Mouse (Mus musculus) left cerebral cortex, postnatal 4 days (tissue): ENCODE results near the gene Taf9. TPM values are rescaled to one million over a fixed set of nuclear protein-coding genes. Genes with fewer than 3 reads are reported as not detected.

Experiments
- DNase-seq: peaks from one replicate; pipeline ENCODE4 v3.0.0-alpha.2; 2022
- intact Hi-C: fragments of 180-260 bp; cut with DNase I; formaldehyde crosslinking; loops from one replicate; pipeline ENCODE4 v1.15.1; 2025
- total RNA-seq, 2 experiments: library from RNA; stranded (reverse); gene quantifications; 2 replicates each; pipeline ENCODE4 v1.2.3; 2021

The Taf9 gene
- total RNA-seq: 10 to 100 TPM; 22.9 to 31.8 TPM

GRCm38 (mm10) chr13:100651439-100652186, at the start of gene Taf9:
Gene Taf9, plus strand, starts transcription at chr13:100651579.
- intact Hi-C loops: no loop called here
- no peak for DNase-seq

DNA sequence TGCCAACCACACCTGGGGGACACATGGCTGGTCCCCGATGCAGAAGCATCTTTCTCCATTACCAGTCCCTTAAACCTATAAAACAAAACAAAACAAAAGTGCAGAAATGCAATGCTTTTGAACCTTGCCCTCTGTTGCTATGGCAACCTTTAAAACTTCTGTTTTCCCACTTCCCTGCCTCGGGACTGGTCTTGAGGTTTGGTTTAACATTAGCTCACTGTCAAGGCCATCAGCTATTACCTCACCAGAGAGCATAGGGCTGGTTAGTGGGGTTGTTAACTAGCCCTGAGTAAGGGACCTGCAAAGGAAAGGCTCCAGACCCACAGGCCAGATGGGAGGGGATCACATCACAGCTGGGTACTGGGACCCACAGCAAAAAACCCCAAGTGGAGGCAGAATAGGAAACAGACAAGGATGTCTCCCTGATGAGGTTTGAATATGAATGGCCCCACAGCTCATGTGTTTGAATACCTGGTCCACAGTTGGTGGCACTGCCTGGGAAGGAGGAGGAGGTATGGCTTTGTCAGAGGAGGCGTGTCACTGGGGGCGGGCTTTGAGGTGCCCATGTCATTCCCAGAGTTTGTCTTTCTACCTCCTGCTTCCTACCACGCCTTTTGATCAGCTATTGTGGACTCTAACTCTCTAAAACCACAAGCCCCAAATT, 49.0 kb upstream of the Taf9 start:
- no peak for DNase-seq
- intact Hi-C loops: no loop called here

DNA sequence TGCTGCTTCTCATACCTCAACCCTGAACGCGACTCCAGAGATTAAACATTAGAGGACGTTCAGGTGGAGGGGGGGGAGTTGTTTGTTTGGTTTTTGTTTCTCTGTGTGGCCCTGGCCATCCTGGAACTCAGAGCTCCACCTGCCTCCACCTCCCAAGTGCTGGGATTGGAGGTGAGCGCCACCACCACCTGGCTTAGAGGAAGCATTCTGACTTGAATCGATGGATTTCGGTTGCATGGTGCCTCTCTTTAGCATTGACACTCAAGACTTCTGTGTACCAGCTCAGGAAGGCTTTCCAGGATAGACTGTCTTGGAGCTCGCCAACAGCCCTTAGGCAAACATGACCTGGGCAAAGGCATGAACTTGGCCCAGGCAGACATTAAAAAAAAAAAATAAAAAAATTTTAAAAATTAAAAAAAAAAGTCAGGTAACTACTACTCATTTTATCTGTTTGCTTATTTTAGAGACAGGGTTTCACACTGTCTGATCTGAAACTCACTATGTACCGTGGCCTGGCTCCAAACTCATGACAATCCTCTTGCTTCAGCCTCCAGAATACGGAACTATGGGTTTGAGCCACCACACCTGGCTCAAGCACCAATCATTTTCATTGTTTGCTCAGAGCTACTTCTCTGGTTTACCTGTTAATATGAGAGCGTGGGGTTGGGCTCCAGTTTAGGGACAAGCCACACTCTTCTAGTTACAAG, 48.2 kb upstream of the Taf9 start:
- DNase-seq: no peak
- intact Hi-C loops: no loop called here

GRCm38 (mm10) chr13:100603738-100604095, 47.7 kb upstream of the Taf9 start:
- no peak for DNase-seq
- intact Hi-C loops: no loop called here

DNA sequence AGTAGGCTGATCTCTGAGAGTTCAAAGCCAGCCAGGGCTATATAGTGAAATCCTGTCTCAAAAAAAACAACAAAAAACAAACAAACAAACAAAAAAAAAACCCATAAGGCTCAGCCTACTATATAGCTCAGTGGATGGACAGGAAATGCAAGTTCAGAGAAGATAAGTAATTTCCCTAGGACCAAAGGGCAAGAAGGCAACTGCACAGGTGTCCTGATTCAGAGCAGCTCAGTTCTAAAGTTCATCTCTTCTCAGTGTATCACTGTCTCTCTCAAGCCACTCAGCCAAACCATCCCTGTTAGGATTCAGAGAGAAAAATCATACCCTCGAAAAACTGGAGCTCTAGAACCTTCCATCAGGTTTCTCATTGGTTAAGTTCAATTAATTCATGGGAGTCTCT, 45.5 kb upstream of the Taf9 start:
- intact Hi-C loops: no loop called here
- DNase-seq: no peak

- intact Hi-C loops: no loop called here
- no peak for DNase-seq
Observed at GRCm38 (mm10) chr13:100607756-100608155, 43.6 kb upstream of the Taf9 start.

GRCm38 (mm10) chr13:100611266-100611665, 40.1 kb upstream of the Taf9 start:
- no peak for DNase-seq
- intact Hi-C loops: no loop called here

GRCm38 (mm10) chr13:100612251-100612650, 39.1 kb upstream of the Taf9 start:
- intact Hi-C loops: no loop called here

GRCm38 (mm10) chr13:100612903-100613302, 38.5 kb upstream of the Taf9 start:
- intact Hi-C loops: no loop called here
- DNase-seq: no peak

More at GRCm38 (mm10) chr13:100612251-100612650, 39.1 kb upstream of the Taf9 start:
- peak; percentile 24 for DNase-seq

- DNase-seq: peak; percentile 15
- intact Hi-C loops: no loop called here
Observed at GRCm38 (mm10) chr13:100616181-100617087, 34.9 kb upstream of the Taf9 start, which contains the start of gene Marveld2. Gene Marveld2, minus strand, starts transcription at chr13:100616971.

DNA sequence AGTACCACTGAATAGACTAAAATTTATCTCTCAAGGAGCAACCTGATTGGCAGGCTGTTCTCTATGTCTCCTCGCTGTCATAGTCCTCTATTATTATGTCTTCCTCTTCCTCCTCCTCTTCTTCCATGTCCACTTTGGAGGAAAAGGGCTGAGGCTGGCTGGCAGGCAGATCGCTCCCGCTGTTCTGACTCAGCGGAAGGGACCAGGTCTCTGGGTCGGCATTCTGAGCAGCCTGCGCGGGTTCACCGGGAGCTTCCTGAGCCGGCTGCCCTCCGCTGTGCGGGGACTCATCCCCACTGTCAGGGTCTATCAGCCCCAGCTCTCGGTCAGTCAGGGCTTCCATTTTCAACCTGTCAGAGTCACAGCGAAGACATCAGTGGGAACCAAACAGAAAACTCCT, 33.8 kb upstream of the Taf9 start:
- intact Hi-C loops: no loop called here

GRCm38 (mm10) chr13:100622241-100622640, 29.1 kb upstream of the Taf9 start:
- no peak for DNase-seq
- intact Hi-C loops: loop anchor here (10.0 kb wide), 1 partner anchor 203 kb away; no protein-coding TSS in a partner anchor

More for the DNA sequence above, 33.8 kb upstream of the Taf9 start:
- no peak for DNase-seq

GRCm38 (mm10) chr13:100634106-100634691, 17.2 kb upstream of the Taf9 start:
- intact Hi-C loops: loop anchor here (10.0 kb wide), 1 partner anchor 579 kb away; no protein-coding TSS in a partner anchor
- no peak for DNase-seq

DNA sequence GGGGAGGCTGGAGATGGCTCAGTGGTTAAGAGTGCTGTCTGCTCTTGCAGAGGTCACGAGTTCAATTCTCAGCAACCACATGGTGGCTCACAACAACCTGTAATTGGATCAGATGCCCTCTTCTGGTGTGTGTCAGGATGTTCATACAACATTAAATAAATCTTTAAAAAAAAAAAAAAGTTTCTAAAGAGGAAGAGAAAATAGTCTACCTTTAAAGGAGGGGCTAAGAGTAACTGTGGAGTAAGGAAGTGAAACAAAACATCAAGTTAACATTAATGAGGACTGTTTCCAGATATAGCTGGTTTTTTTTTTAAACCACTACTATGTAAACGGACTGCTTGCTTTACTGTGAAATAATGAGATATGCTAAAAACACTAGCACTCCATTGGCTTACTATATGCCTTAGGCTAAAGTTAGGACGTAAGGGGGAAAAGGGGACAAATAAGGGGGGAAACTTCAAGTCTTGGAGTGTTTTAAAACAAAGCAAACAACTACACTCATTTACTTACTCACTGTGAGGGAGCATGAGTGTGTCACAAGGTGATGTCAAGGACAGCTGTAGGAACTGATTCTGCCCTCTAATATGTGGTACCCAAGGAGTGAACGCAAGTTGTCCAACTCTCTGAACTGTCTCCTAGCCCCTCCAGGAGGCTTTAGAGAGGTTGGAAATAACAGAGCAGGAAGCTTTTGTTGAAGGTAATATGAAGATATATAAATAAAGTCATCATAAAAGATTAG, 8.7 kb upstream of the Taf9 start:
- no peak for DNase-seq
- intact Hi-C loops: no loop called here

- no peak for DNase-seq
- intact Hi-C loops: no loop called here
Observed at GRCm38 (mm10) chr13:100648223-100648622, 3.2 kb upstream of the Taf9 start.

DNA sequence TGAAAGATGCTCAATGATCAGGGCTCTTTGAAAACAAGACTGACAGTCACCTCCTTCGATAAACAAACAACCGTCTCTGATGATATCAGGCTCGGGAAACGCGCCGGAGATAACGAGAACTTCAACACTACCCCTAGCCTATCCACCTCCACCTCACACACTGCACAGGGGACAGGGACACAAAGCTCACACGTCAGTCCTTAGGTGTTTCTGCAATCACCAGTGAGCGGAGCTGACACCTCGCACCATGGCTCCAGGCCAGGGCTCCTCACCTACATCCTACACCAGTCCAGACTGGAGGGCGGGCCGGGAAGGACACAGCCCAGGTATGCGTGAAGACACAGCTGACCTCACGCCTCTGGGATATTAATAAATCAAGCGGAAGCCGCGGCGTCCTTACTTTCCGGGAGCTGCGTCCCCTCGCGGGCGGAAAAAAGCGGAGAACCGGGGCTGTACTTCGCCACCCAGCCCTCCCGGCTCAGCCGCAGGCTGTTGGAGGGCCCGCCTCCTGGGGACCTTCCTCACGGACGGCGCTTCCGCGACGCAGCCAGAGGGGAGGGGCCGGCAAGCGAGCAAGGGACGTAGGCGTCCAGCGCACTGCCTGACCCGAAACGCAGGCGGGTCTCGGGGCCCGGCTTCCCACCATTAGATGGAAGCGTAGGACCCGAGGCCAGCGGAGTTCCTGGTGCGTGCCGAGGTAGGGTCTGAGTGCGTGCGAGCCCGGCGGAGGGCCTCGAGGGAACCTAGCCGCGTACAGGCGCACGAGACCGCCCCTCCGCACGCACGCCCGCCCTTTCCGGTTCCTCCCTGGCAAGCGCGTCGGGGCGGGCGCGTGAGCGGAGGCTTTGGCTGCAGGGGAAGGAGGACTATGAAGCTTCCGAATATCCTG, 585 bp upstream of the Taf9 start, which contains the start of the genes Ak6 and Rad17:
Gene Ak6, plus strand, starts transcription at position 430 of the 889 bp plus-strand sequence.
Gene Rad17, minus strand, starts transcription at position 502 of the 889 bp plus-strand sequence.
- intact Hi-C loops: no loop called here
- peak; percentile 96 for DNase-seq

DNA sequence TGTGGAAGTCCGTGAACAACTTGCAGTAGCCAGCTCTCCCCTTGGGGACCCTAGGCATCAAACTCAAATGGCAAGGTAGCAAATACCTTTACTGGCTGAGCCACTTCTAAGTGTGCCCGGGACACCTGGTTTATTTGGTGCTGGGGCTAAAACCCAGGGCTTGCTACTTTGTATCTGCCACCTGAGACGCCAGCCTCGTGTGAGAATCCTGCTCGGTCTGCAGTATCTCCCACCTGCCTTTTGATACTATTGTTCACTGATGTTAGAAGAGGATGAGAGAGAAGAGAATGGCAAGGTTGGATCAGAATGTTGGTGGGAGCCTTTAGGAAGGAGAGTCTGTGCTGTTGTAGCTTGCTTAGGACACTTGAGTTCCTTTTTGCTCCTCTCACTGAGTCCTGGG, 6.7 kb downstream of the Taf9 start:
- intact Hi-C loops: no loop called here
- DNase-seq: no peak

GRCm38 (mm10) chr13:100659864-100660456, 8.6 kb downstream of the Taf9 start:
- intact Hi-C loops: no loop called here
- peak; percentile 55 for DNase-seq
